15 mouse cellular contexts compared by ENCODE assay signal in genomic region chr9:112992937-112993336, GRCm38 (mm10).
"Had no signal": no experiment of that assay in that cellular context is flagged by ENCODE, and none has a peak within 500 bp of the region (broad histone marks: within the 10 kb centered on the region; RNA-seq: fewer than 3 reads in every experiment).

No protein-coding gene starts in this region.

- H3K27me3 ChIP-seq: limb, embryonic 15.5 days; liver, embryonic 12.5 days; lung, embryonic 15.5 days; midbrain, embryonic 15.5 days; neural tube, embryonic 12.5 days had no signal

- H3K9ac ChIP-seq: limb, embryonic 15.5 days; liver, embryonic 12.5 days; lung, embryonic 15.5 days; midbrain, embryonic 15.5 days; neural tube, embryonic 12.5 days had no signal

- H3K36me3 ChIP-seq: limb, embryonic 15.5 days; liver, embryonic 12.5 days; lung, embryonic 15.5 days; midbrain, embryonic 15.5 days; neural tube, embryonic 12.5 days had no signal

- H3K4me3 ChIP-seq: limb, embryonic 15.5 days; liver, embryonic 12.5 days; lung, embryonic 15.5 days; midbrain, embryonic 15.5 days; neural tube, embryonic 12.5 days had no signal

- H3K4me1 ChIP-seq: limb, embryonic 15.5 days; midbrain, embryonic 15.5 days; neural tube, embryonic 12.5 days had no signal

- DNase-seq: kidney, adult 8-10 months; kidney, postnatal 36 days; layer of hippocampus, adult 9-11 months; layer of hippocampus, postnatal 36 days; right cerebral cortex, postnatal 4 days; spleen, adult 18-20 months; thymus, adult 18-20 months; thymus, postnatal 14 days had no signal

- H3K4me2 ChIP-seq: limb, embryonic 15.5 days; liver, embryonic 12.5 days; lung, embryonic 15.5 days; midbrain, embryonic 15.5 days; neural tube, embryonic 12.5 days had no signal

- ATAC-seq: intestine, postnatal 0 days; liver, embryonic 12.5 days; midbrain, embryonic 15.5 days had no signal

- H3K9me3 ChIP-seq: limb, embryonic 15.5 days; liver, embryonic 12.5 days; lung, embryonic 15.5 days; midbrain, embryonic 15.5 days; neural tube, embryonic 12.5 days had no signal

- H3K27ac ChIP-seq: kidney, postnatal 0 days; limb, embryonic 15.5 days; liver, embryonic 12.5 days; lung, embryonic 15.5 days; midbrain, embryonic 15.5 days; neural tube, embryonic 12.5 days had no signal
